8 mouse cellular contexts compared by ENCODE assay signal in genomic region chr2:117121984-117122605, GRCm38 (mm10). TPM values are rescaled to one million over a fixed set of nuclear protein-coding genes. Genes with fewer than 3 reads are reported as not detected.
DNase-seq lines count a peak whose midpoint lies in the region; ATAC-seq and TF ChIP-seq lines count a peak whose summit lies in the region.

No protein-coding gene starts in this region.

- no peak for TF ChIP-seq POLR2A in bone marrow macrophage, adult 2 months (IDR thresholded peaks at IDR 0.05; ENCODE audit: borderline replicate concordance, low read depth, low read length)

- no peaks in the 10 kb centered on the region for H3K27me3 ChIP-seq in kidney, postnatal 0 days (ENCODE audit: insufficient read depth, low read length)
- H3K27me3 ChIP-seq in heart, embryonic 16.5 days (ENCODE audit: control insufficient read depth, insufficient read depth, low read length), result no peaks in the 10 kb centered on the region
- H3K27me3 ChIP-seq in midbrain, embryonic 12.5 days, result 0 out of 2 replicates have a peak, but pooled peaks cover 7% of the 10 kb centered on the region

- peak overlapping the region; percentile 71 for H3K4me2 ChIP-seq in kidney, postnatal 0 days (ENCODE audit: low read length)
- H3K4me2 ChIP-seq in heart, embryonic 16.5 days (ENCODE audit: low read depth, low read length), result peak overlapping the region; percentile 94
- H3K4me2 ChIP-seq in midbrain, embryonic 12.5 days (replicated peaks), result peak overlapping the region; percentile 76

- TF ChIP-seq CTCF in kidney, postnatal 0 days (IDR thresholded peaks at IDR 0.05; ENCODE audit: low read depth), result no peak
- no peak for TF ChIP-seq CTCF in bone marrow macrophage, adult 2 months (IDR thresholded peaks at IDR 0.05; ENCODE audit: low read depth, low read length)

- H3K36me3 ChIP-seq in kidney, postnatal 0 days (ENCODE audit: insufficient read depth, low read length), result no peaks in the 10 kb centered on the region
- no peaks in the 10 kb centered on the region for H3K36me3 ChIP-seq in heart, embryonic 16.5 days (ENCODE audit: control insufficient read depth, insufficient read depth)
- no peaks in the 10 kb centered on the region for H3K36me3 ChIP-seq in midbrain, embryonic 12.5 days

- H3K9me3 ChIP-seq in kidney, postnatal 0 days (replicated peaks; ENCODE audit: low read length), result no peaks in the 10 kb centered on the region
- H3K9me3 ChIP-seq in heart, embryonic 16.5 days (replicated peaks; ENCODE audit: control insufficient read depth, low read length), result no peaks in the 10 kb centered on the region
- no peaks in the 10 kb centered on the region for H3K9me3 ChIP-seq in midbrain, embryonic 12.5 days

- H3K27ac ChIP-seq in kidney, postnatal 0 days, result peak overlapping the region; percentile 99
- H3K27ac ChIP-seq in bone marrow macrophage, adult 2 months (ENCODE audit: insufficient read depth, low read depth, low read length), result peak overlapping the region; percentile 95
- H3K27ac ChIP-seq in heart, embryonic 16.5 days (ENCODE audit: low read length), result peak overlapping the region; percentile 100
- peak overlapping the region; percentile 99 for H3K27ac ChIP-seq in midbrain, embryonic 12.5 days (replicated peaks)

- H3K4me1 ChIP-seq in kidney, postnatal 0 days (replicated peaks; ENCODE audit: insufficient read depth, low read length), result 0 out of 2 replicates have a peak, but pooled peaks cover 3% of the 10 kb centered on the region
- H3K4me1 ChIP-seq in bone marrow macrophage, adult 2 months (ENCODE audit: control insufficient read depth, insufficient read depth, low read length), result peaks cover 12% of the 10 kb centered on the region
- H3K4me1 ChIP-seq in heart, embryonic 16.5 days (ENCODE audit: control insufficient read depth, insufficient read depth, low read length), result peaks cover 16% of the 10 kb centered on the region
- peaks cover 18% of the 10 kb centered on the region for H3K4me1 ChIP-seq in midbrain, embryonic 12.5 days

- no peak for ATAC-seq in kidney, postnatal 0 days (replicated peaks; ENCODE audit: low FRiP score, low read depth)
- no peak for ATAC-seq in heart, embryonic 16.5 days (replicated peaks; ENCODE audit: extremely low read depth, insufficient read depth, low FRiP score)
- ATAC-seq in midbrain, embryonic 12.5 days (ENCODE audit: low FRiP score, low read depth), result no peak

- under 1% methylated on average over 19 of the region's 19 CpGs for whole genome bisulfite sequencing in kidney, postnatal 0 days
- WGBS in heart, embryonic 16.5 days, result under 1% methylated on average over 19 of the region's 19 CpGs
- WGBS in midbrain, embryonic 12.5 days, result under 1% methylated on average over 19 of the region's 19 CpGs

- no peak for DNase-seq in kidney, postnatal 0 days (ENCODE audit: low spot score)
- DNase-seq in kidney, adult 11 months, result no peak
- no peak for DNase-seq in right cerebral cortex, postnatal 10 days (ENCODE audit: low spot score in 2 of 2)
- DNase-seq in gastrocnemius, postnatal 4 days (ENCODE audit: low spot score in 2 of 2), result no peak
- no peak for DNase-seq in layer of hippocampus, adult 9-10 months (ENCODE audit: low spot score)

- peak overlapping the region; percentile 99 for H3K9ac ChIP-seq in kidney, postnatal 0 days (ENCODE audit: low read depth, low read length)
- H3K9ac ChIP-seq in heart, embryonic 16.5 days (ENCODE audit: low read length), result peak overlapping the region; percentile 96
- H3K9ac ChIP-seq in midbrain, embryonic 12.5 days (replicated peaks), result peak overlapping the region; percentile 97

- H3K4me3 ChIP-seq in kidney, postnatal 0 days (replicated peaks; ENCODE audit: low read depth, low read length), result peak overlapping the region; percentile 81
- H3K4me3 ChIP-seq in bone marrow macrophage, adult 2 months (ENCODE audit: insufficient read depth, low read length), result peak overlapping the region; percentile 71
- peak overlapping the region; percentile 81 for H3K4me3 ChIP-seq in heart, embryonic 16.5 days (ENCODE audit: low read length)
- H3K4me3 ChIP-seq in midbrain, embryonic 12.5 days, result peak overlapping the region; percentile 91

RNA-seq across cellular contexts. Expression of gene Spred1, which starts 0.9 kb away (rescaled TPM):
- polyA plus RNA-seq in kidney, postnatal 0 days (2015; fragmentation: Nextera tagmentation; extraction: Ambion mirVana), result 16.2 and 17.5 TPM in 2 replicates
- polyA plus RNA-seq in bone marrow macrophage, adult 2 months (2012; ENCODE audit: insufficient read depth, insufficient read length, missing spikeins), result 53.4 and 59.1 TPM in 2 replicates
- 3.7 and 5.2 TPM in 2 replicates for polyA plus RNA-seq in heart, embryonic 16.5 days (2015; fragmentation: Nextera tagmentation; extraction: Ambion mirVana)
- 17.8 and 21.7 TPM in 2 replicates for polyA plus RNA-seq in midbrain, embryonic 12.5 days (2016; fragmentation: Nextera tagmentation; extraction: Ambion mirVana)
- 10 to 100 TPM; 37.0 to 40.3 TPM for total RNA-seq in gastrocnemius, postnatal 4 days (2021)
